Mouse (Mus musculus): ENCODE measurements at regions not wholly inside any gene's neighbourhood (a gene's known extent, or its start where the extent isn't known, plus 50 kb on each side); places are given as distances from the start of the nearest gene placed in this dataset.

- no peak for DNase-seq
Observed at GRCm38 (mm10) chr1:193919243-193919642, 549.1 kb upstream of the Camk1g start.

- no peak for DNase-seq
Observed at GRCm38 (mm10) chr1:193905711-193906110, 535.6 kb upstream of the Camk1g start.

GRCm38 (mm10) chr1:193894072-193894471 is 524.0 kb upstream of the Camk1g start:
- DNase-seq = no peak

- no peak for DNase-seq
Observed at GRCm38 (mm10) chr1:193876540-193876939, 506.4 kb upstream of the Camk1g start.

GRCm38 (mm10) chr1:193876121-193876520 is 506.0 kb upstream of the Camk1g start:
- DNase-seq = no peak

GRCm38 (mm10) chr1:193875287-193875686 is 505.2 kb upstream of the Camk1g start:
- no peak for DNase-seq

- no peak for DNase-seq
Observed at GRCm38 (mm10) chr1:193870731-193871130, 500.6 kb upstream of the Camk1g start.

GRCm38 (mm10) chr1:193868639-193869320 is 498.7 kb upstream of the Camk1g start:
- DNase-seq = no peak

- no peak for DNase-seq
Observed at GRCm38 (mm10) chr1:193860767-193861299, 490.7 kb upstream of the Camk1g start.

- no peak for DNase-seq
Observed at GRCm38 (mm10) chr1:193860354-193860753, 490.3 kb upstream of the Camk1g start.

- no peak for DNase-seq
Observed at GRCm38 (mm10) chr1:193859257-193860125, 489.4 kb upstream of the Camk1g start.

GRCm38 (mm10) chr1:193847922-193848321 is 477.8 kb upstream of the Camk1g start:
- DNase-seq = no peak

- DNase-seq = no peak
Observed at GRCm38 (mm10) chr1:193844868-193845267, 474.8 kb upstream of the Camk1g start.

GRCm38 (mm10) chr1:193844461-193844860 is 474.4 kb upstream of the Camk1g start:
- DNase-seq = no peak

- DNase-seq = no peak
Observed at GRCm38 (mm10) chr1:193800998-193801397, 430.9 kb upstream of the Camk1g start.

- no peak for DNase-seq
Observed at GRCm38 (mm10) chr1:193790579-193790978, 420.5 kb upstream of the Camk1g start.

GRCm38 (mm10) chr1:193788496-193788895 is 418.4 kb upstream of the Camk1g start:
- DNase-seq = no peak

GRCm38 (mm10) chr1:193787417-193787816 is 417.3 kb upstream of the Camk1g start:
- no peak for DNase-seq

GRCm38 (mm10) chr1:193784966-193785365 is 414.9 kb upstream of the Camk1g start:
- DNase-seq = no peak

- DNase-seq = no peak
Observed at GRCm38 (mm10) chr1:193784526-193784925, 414.4 kb upstream of the Camk1g start.

GRCm38 (mm10) chr1:193778181-193778580 is 408.1 kb upstream of the Camk1g start:
- no peak for DNase-seq

GRCm38 (mm10) chr1:193769546-193769945 is 399.4 kb upstream of the Camk1g start:
- no peak for DNase-seq

- no peak for DNase-seq
Observed at GRCm38 (mm10) chr1:193764103-193764502, 394.0 kb upstream of the Camk1g start.

- DNase-seq = no peak
Observed at GRCm38 (mm10) chr1:193751819-193752251, 381.7 kb upstream of the Camk1g start.
